Mouse (Mus musculus) embryonic facial prominence, embryonic 11.5 days (tissue): ENCODE measurements around the gene Top2b. TPM values are rescaled to one million over a fixed set of nuclear protein-coding genes. Genes with fewer than 3 reads are reported as not detected.

ENCODE experiments used
- ATAC-seq: fragments of 200-750 bp; cut with Nextera tagmentation; replicated peaks from 2 replicates; pipeline ENCODE4 v1.8.0; 2017; ENCODE audit warnings: low read depth; ENCODE audit not compliant: insufficient number of reproducible peaks, low FRiP score, low TSS enrichment
- DNase-seq: peaks from one replicate; pipeline ENCODE4 v3.0.0-alpha.2; 2015; ENCODE audit warnings: low spot score
- H3K27ac ChIP-seq: fragments of 300-500 bp; sonication (generic); replicated peaks from 2 replicates; pipeline ENCODE4 v1.5.1; 2014; ENCODE audit warnings: mild to moderate bottlenecking, low read depth, low read length, control low read depth
- H3K27me3 ChIP-seq: fragments of 300-500 bp; sonication (generic); 2 replicates; pipeline ENCODE4 v1.6.1; 2014; ENCODE audit warnings: mild to moderate bottlenecking, low read length, moderate library complexity, mixed read lengths; ENCODE audit not compliant: control insufficient read depth, insufficient read depth
- H3K36me3 ChIP-seq: fragments of 300-500 bp; sonication (generic); replicated peaks from 2 replicates; pipeline ENCODE4 v1.6.1; 2014; ENCODE audit warnings: low read depth, mild to moderate bottlenecking, low read length, moderate library complexity, mixed read lengths; ENCODE audit not compliant: control insufficient read depth, insufficient read depth
- H3K4me1 ChIP-seq: fragments of 300-500 bp; sonication (generic); 2 replicates; pipeline ENCODE4 v1.6.1; 2014; ENCODE audit warnings: low read length, mixed read lengths; ENCODE audit not compliant: control insufficient read depth, insufficient read depth
- H3K4me2 ChIP-seq: fragments of 300-500 bp; sonication (generic); 2 replicates; pipeline ENCODE4 v1.6.1; 2014; ENCODE audit warnings: low read depth, mild to moderate bottlenecking, control low read depth, low read length, moderate library complexity
- H3K4me3 ChIP-seq: fragments of 300-500 bp; sonication (generic); 2 replicates; pipeline ENCODE4 v1.5.1; 2014; ENCODE audit warnings: low read depth, low read length, control low read depth
- H3K9ac ChIP-seq: fragments of 300-500 bp; sonication (generic); replicated peaks from 2 replicates; pipeline ENCODE4 v1.6.1; 2014; ENCODE audit warnings: mild to moderate bottlenecking, control low read depth, low read length
- H3K9me3 ChIP-seq: fragments of 300-500 bp; sonication (generic); replicated peaks from 2 replicates; pipeline ENCODE4 v1.6.1; 2016; ENCODE audit warnings: mild to moderate bottlenecking, low read length, inconsistent platforms, mixed read lengths; ENCODE audit not compliant: control insufficient read depth
- WGBS: fragments of 180-500 bp; shearing (Covaris S2); extraction: QIAGEN DNeasy Blood & Tissue Kit; methylation state at CpG from one replicate; pipeline ENCODE4 v1.1.7; 2014; 5-methylcytosine and 5-hydroxymethylcytosine counted together
- polyA plus RNA-seq: library from polyadenylated mRNA; unstranded; fragments of >200 nt; fragmentation: Nextera tagmentation; extraction: Ambion mirVana; gene quantifications from 2 replicates; pipeline ENCODE4 v1.2.1, GENCODE M21; 2014

Gene Top2b
- polyA plus RNA-seq, 1 experiment from 2014 or later = 166 TPM

DNA sequence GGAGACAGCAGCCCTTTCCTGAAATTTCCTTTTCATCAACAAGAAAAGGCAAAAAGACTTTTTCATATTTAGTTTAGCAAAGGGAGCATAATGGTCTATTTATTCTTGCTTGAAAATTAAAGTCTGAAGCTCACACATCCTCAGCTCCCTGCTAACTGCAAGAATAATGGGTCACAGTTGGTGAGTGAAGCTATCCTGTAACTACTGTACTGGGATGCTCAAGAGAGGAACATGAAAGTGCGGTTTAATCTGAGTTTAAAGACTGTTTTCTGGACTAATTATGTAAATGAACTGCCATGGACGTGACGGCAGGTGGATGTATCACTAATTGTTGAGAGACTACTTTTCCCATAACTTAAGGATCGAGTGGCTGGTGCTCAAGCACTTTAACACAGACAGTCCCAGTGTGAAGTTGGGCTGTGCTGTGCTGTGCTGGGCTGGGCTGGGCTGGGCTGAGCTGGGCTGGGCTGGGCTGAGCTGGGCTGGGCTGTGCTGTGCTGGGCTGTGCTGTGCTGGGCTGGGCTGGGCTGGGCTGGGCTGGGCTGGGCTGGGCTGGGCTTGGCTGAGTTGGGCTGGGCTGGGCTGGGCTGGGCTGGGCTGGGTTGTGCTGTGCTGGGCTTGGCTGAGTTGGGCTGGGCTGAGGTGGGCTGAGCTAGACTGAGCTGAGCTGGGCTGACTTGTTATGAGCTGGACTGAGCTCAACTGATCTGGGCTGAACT is 83.4 kb downstream of the Top2b start:
- peak; percentile 91 for ATAC-seq

DNA sequence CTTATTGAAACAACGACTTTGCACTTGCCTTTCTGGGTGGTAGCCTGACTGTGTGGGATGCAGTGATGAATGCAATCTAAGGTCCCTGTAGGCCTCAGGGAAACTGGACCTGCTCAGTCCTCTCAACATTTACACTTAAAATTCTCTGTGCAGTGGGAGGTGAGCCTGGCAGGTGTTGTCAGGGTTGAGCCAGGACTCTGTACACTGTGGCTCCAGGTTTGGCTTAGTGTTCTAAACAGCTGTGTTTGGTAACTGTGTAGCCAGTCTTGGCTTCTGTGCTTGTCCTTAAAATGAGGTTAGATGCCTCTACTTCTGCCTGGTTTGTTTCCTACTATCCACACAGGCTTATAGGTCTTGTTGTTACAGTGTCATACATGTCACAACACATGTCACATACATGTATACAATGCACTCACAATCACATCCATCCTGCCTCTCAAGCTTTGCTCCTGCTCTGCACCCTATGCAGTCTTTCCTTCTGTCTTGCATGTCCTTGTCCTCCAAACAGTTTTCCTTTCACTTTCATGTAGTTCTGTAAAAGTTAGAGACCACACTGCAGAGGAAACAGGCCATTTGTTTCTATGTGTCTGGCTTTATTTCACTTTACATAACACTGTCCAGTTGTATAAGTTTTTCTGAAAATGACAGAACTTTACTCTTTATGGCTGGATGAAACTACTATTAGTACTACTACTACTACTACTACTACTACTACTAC is 113.8 kb downstream of the Top2b start:
- Histone ChIP-seq H3K4me1 (no peaks in the 10 kb centered on the region), H3K27me3 (no peaks in the 10 kb centered on the region), H3K9me3 (no peaks in the 10 kb centered on the region), H3K27ac (no peak overlapping the region), H3K36me3 (no peaks in the 10 kb centered on the region), H3K9ac (no peak overlapping the region), H3K4me3 (no peak overlapping the region), H3K4me2 (no peak overlapping the region)
- DNase-seq = no peak
- 89% methylated on average over 1 of the region's 1 CpGs for WGBS
- ATAC-seq = no peak

More for the DNA sequence above, 83.4 kb downstream of the Top2b start:
- peak; percentile 40 for DNase-seq
- Histone ChIP-seq H3K27ac (no peak overlapping the region), H3K9me3 (no peaks in the 10 kb centered on the region), H3K9ac (no peak overlapping the region), H3K4me2 (no peak overlapping the region), H3K4me1 (no peaks in the 10 kb centered on the region), H3K4me3 (no peak overlapping the region), H3K36me3 (no peaks in the 10 kb centered on the region), H3K27me3 (no peaks in the 10 kb centered on the region)
- 65% methylated on average over 4 of the region's 4 CpGs for WGBS

DNA sequence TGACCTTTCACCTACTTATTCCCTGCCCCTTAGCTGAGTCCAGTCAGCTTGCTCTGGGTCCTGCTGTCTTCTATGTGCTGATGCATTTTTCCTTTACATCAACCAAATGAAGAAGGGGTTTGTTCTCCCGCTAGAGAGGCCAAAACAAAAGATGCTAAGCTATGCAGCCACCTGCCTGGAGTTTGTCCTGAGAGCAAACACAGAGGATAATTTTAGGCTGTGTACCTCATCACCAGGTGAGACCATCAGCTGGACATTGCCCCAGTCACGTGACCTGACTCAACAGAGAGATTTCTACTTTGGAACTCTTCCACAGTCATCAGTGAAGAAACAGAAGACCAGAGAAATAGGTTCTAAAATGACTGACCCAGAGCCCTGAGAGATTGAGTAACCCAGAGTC is 114.5 kb downstream of the Top2b start:
- H3K4me2 ChIP-seq = no peak overlapping the region
- no peaks in the 10 kb centered on the region for H3K4me1 ChIP-seq
- H3K27me3 ChIP-seq = no peaks in the 10 kb centered on the region
- no peak for ATAC-seq
- H3K9me3 ChIP-seq = no peaks in the 10 kb centered on the region
- no peak overlapping the region for H3K27ac ChIP-seq
- no peak for DNase-seq
- no peak overlapping the region for H3K9ac ChIP-seq
- H3K4me3 ChIP-seq = no peak overlapping the region
- WGBS = 86% methylated on average over 2 of the region's 2 CpGs
- H3K36me3 ChIP-seq = no peaks in the 10 kb centered on the region

DNA sequence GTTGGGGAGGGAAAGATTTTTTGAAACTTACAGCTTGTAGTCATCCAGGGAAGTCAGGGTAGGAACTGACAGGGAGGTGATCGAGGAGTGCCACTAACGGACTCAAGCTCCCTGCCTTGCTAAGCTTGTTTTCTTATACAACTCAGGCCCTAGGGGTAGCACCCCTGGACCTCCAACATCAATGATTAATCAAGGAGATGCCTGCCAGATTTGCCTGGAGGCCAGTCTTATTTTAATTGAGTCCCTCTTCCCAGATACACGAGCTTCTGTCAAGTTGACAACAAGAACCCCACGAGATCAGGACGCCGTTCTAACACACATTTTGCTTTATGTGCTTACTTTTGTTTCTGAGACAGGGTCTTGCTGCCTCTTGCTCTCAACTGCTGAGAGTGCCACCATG is 115.6 kb downstream of the Top2b start:
- Histone ChIP-seq H3K27me3 (no peaks in the 10 kb centered on the region), H3K4me3 (no peak overlapping the region), H3K27ac (no peak overlapping the region), H3K4me1 (no peaks in the 10 kb centered on the region), H3K4me2 (no peak overlapping the region), H3K9me3 (no peaks in the 10 kb centered on the region), H3K36me3 (no peaks in the 10 kb centered on the region), H3K9ac (no peak overlapping the region)
- DNase-seq (no peak), ATAC-seq (no peak)
- 58% methylated on average over 6 of the region's 6 CpGs for WGBS

DNA sequence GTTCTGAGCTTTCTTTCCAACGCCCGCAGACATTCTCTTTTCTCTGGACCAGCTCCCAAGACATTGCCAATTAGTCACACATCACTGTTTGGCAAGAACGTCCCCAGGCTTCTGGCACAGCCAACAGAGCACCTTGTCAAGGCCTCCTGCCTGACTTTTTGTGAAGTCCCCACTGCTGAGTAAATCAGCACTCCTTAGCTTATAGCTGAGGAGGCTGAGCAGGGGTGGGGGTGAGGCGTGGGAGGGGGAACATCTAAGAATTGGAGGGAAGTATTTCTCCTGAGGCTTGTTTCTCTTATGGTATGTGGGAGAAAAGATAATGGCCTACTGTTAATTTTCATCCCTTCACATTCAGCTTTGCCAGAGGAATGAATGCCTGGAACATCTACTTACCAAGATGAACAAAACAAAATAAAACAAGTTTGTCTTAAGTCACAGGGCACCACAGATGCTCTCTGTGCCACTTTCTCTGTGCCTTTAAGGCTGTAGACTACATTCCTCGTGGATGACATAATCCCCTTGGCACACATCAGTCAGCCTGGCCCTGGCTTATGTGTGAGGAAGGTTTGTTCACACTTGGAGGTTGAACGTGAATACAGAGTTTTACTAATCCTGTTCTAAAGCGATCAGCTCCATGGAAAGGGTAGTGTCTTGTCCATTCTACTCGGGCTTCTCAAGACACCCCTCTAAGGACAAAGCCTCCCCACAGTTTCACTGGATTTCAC is 118.8 kb downstream of the Top2b start:
- Histone ChIP-seq H3K27ac (no peak overlapping the region), H3K9ac (no peak overlapping the region), H3K4me1 (no peaks in the 10 kb centered on the region), H3K9me3 (no peaks in the 10 kb centered on the region), H3K4me2 (no peak overlapping the region), H3K36me3 (no peaks in the 10 kb centered on the region), H3K4me3 (no peak overlapping the region), H3K27me3 (no peaks in the 10 kb centered on the region)
- no peak for DNase-seq
- no peak for ATAC-seq
- 44% methylated on average over 8 of the region's 8 CpGs for WGBS

Other genes with a start within 250 kb of the Top2b start
- gene Ngly1, start 115.9 kb upstream of the Top2b start, polyA plus RNA-seq = 30.4 and 31.0 TPM in 2 replicates
- 0.88 and 1.3 TPM in 2 replicates for gene Oxsm, start 115.4 kb upstream of the Top2b start, polyA plus RNA-seq